Mouse (Mus musculus) MEL (cell line): ENCODE data around the gene Ppm1m.

ENCODE experiments used
- CTCF ChIP-seq, 3 experiments: IDR thresholded peaks in 2 of 3; conservative IDR thresholded peaks in 1 of 3; 2 replicates each; pipeline ENCODE4 v1.5.1; 2011 to 2012; ENCODE audit warnings: low read length in 3 of 3, low read depth in 2 of 3, mild to moderate bottlenecking in 2 of 3, improper control_type of control experiment in 1 of 3, inconsistent platforms in 1 of 3, mixed read lengths in 1 of 3, moderate library complexity in 1 of 3; ENCODE audit not compliant: control insufficient read depth in 1 of 3, insufficient read depth in 1 of 3, poor library complexity in 1 of 3, severe bottlenecking in 1 of 3
- ELF1 ChIP-seq: IDR thresholded peaks from 2 replicates; pipeline ENCODE4 v1.6.1; 2014; ENCODE audit warnings: low read depth, mild to moderate bottlenecking, inconsistent platforms, low read length, improper control_type of control experiment, moderate library complexity
- EP300 ChIP-seq, 2 experiments: IDR thresholded peaks; 2 replicates each; pipeline ENCODE4 v1.6.1; 2011; ENCODE audit warnings: improper control_type of control experiment in 2 of 2, low read length in 2 of 2, low read depth in 1 of 2, mild to moderate bottlenecking in 1 of 2
- JUND ChIP-seq: IDR thresholded peaks from 2 replicates; pipeline ENCODE4 v1.6.1; 2011; ENCODE audit warnings: low read depth, mild to moderate bottlenecking, improper control_type of control experiment, low read length
- KAT2A ChIP-seq: conservative IDR thresholded peaks from 2 replicates; pipeline ENCODE4 v1.6.1; 2012; ENCODE audit warnings: low read depth, low read length, improper control_type of control experiment, inconsistent platforms
- MXI1 ChIP-seq: IDR thresholded peaks from 2 replicates; pipeline ENCODE4 v1.6.1; 2011; ENCODE audit warnings: mild to moderate bottlenecking, low read depth, low read length, improper control_type of control experiment
- MYC ChIP-seq: IDR thresholded peaks from 2 replicates; pipeline ENCODE4 v1.6.1; 2011; ENCODE audit warnings: low read depth, mild to moderate bottlenecking, low read length, improper control_type of control experiment, moderate library complexity
- NELFE ChIP-seq: IDR thresholded peaks from 2 replicates; pipeline ENCODE4 v1.6.1; 2011; ENCODE audit warnings: low read depth, low read length, improper control_type of control experiment
- POLR2A ChIP-seq, 2 experiments: IDR thresholded peaks; 2 replicates each; pipeline ENCODE4 v1.6.1; 2011 to 2012; ENCODE audit warnings: low read length in 2 of 2, mild to moderate bottlenecking in 2 of 2, control low read depth in 1 of 2, improper control_type of control experiment in 1 of 2, low read depth in 1 of 2, moderate library complexity in 1 of 2; ENCODE audit not compliant: control insufficient read depth in 1 of 2, insufficient read depth in 1 of 2, poor library complexity in 1 of 2
- POLR2AphosphoS5 ChIP-seq: IDR thresholded peaks from 2 replicates; pipeline ENCODE4 v1.6.1; 2012; ENCODE audit warnings: low read depth, borderline replicate concordance, mild to moderate bottlenecking, inconsistent platforms, low read length, moderate library complexity, mixed read lengths
- TAL1 ChIP-seq: IDR thresholded peaks from 2 replicates; pipeline ENCODE4 v1.6.1; 2012; ENCODE audit warnings: mild to moderate bottlenecking, inconsistent platforms, low read length, moderate library complexity, mixed read lengths
- TBP ChIP-seq: IDR thresholded peaks from 2 replicates; pipeline ENCODE4 v1.8.0; 2011; ENCODE audit warnings: low read depth, low read length, improper control_type of control experiment
- ZKSCAN1 ChIP-seq: IDR thresholded peaks from 2 replicates; pipeline ENCODE4 v1.6.1; 2012; ENCODE audit warnings: low read depth, mild to moderate bottlenecking, inconsistent platforms, low read length, improper control_type of control experiment, moderate library complexity

GRCm38 (mm10) chr9:106230051-106230733 is 30.6 kb upstream of the Ppm1m start:
- TF ChIP-seq MYC (no peak), MXI1 (no peak), NELFE (no peak), CTCF (IDR thresholded peaks at IDR 0.05 in 2 of 3, conservative IDR thresholded peaks at IDR 0.05 in 1 of 3; ENCODE audit: control insufficient read depth in 1 of 3, insufficient read depth in 1 of 3, low read depth in 2 of 3, low read length in 3 of 3, poor library complexity in 1 of 3, severe bottlenecking in 1 of 3) (no peak; a peak in 1 of 6 replicates), TAL1 (no peak), TBP (no peak), ZKSCAN1 (no peak), KAT2A (no peak), ELF1 (no peak), POLR2AphosphoS5 (no peak), JUND (no peak), POLR2A (IDR thresholded peaks at IDR 0.05; ENCODE audit: control insufficient read depth in 1 of 2, insufficient read depth in 1 of 2, low read depth in 1 of 2, low read length in 2 of 2, poor library complexity in 1 of 2) (no peak), EP300 (IDR thresholded peaks at IDR 0.05; ENCODE audit: low read depth in 1 of 2, low read length in 2 of 2) (no peak)
